Mouse (Mus musculus) layer of hippocampus, adult 2 months (tissue): Measurements from ENCODE around the gene Setd3. TPM values are rescaled to one million over a fixed set of nuclear protein-coding genes. Genes with fewer than 3 reads are reported as not detected.
A peak's percentile ranks its signal among the peaks of the same experiment; 100 is the strongest.

ENCODE experiments used
- DNase-seq, 2 experiments: peaks; one replicate each; pipeline ENCODE4 v3.0.0; 2022; ENCODE audit warnings: low spot score in 2 of 2
- H3K27ac ChIP-seq: fragments of 200-600 bp; 2 replicates; pipeline ENCODE4 v1.8.1; 2022
- H3K4me3 ChIP-seq: fragments of 200-600 bp; 2 replicates; pipeline ENCODE4 v1.8.1; 2022; ENCODE audit warnings: mild to moderate bottlenecking
- CTCF ChIP-seq: fragments of 200-600 bp; conservative IDR thresholded peaks from 2 replicates; pipeline ENCODE4 v1.8.1; 2022; ENCODE audit warnings: antibody characterized with exemption, mild to moderate bottlenecking, moderate library complexity
- total RNA-seq, 2 experiments: library from RNA; stranded (reverse); gene quantifications; 2 replicates each; pipeline ENCODE4 v1.2.3; 2021

The Setd3 gene
- total RNA-seq, 2 experiments from 2014 or later, result 148 to 154 TPM

DNA sequence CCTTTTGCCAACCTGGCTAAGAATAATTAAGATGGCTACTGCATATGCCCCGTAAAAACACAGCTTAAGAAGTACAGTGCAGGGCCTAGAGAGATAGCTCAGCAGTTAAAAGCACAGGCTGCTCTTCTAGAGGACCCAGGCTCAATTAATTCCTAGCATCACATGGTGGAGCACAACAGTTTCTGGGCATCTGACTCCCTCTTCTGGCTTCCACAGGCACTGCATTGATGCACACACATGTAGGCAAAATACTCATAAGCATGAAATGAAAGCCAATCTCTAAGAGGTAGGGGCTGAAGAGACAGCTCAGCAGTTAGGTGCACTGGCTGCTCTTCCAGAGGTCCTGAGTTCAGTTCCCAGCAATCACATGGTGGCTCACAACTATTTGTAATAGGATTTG is 17.1 kb downstream of the Setd3 start:
- Histone ChIP-seq H3K4me3 (no peak overlapping the region), H3K27ac (no peak overlapping the region)
- peak; percentile 79 for TF ChIP-seq CTCF
- peak in 1 of 2 experiments; percentile 37 for DNase-seq

DNA sequence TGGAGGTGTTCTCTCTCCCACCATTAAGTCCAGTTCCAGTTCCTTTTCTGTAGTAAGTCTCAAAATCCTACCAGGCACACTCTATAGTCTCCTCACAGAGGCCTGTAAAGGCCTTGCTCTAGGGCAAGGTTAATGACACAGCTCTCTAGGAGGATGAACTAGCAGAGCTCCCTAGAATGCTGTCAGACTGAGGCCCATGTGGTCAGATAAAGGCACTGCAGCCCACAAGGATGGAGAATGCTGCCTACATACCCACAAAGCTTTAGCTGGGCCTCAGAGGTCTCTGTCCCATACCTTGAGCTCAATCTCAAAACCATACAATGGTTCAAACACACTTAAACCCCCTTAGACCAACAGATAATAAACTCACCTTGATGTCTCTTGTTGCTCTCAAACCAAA is 19.3 kb downstream of the Setd3 start:
- Histone ChIP-seq H3K27ac (no peak overlapping the region), H3K4me3 (no peak overlapping the region)
- peak; percentile 50 for TF ChIP-seq CTCF
- DNase-seq, result no peak

DNA sequence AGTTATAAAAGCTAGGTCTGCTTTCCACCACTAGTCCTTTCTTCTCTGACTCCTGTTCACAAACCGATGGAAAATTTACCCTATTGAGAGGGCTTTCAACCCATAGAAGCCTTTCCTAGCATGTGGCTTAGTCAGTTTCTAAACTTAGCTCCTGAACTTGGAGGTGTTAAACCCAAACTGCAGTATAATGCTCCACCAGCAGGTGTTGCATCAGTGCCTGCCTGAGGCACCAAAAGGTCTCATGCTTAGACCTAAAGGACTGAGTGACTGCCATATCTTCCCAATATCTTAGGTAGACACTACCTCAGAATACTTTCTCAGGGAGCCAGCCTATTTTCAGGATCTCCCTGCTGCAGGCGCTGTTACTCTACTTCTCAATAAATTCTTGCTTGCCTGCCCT is 26.4 kb downstream of the Setd3 start:
- no peak for DNase-seq
- peak; percentile 57 for TF ChIP-seq CTCF
- Histone ChIP-seq H3K27ac (no peak overlapping the region), H3K4me3 (no peak overlapping the region)

DNA sequence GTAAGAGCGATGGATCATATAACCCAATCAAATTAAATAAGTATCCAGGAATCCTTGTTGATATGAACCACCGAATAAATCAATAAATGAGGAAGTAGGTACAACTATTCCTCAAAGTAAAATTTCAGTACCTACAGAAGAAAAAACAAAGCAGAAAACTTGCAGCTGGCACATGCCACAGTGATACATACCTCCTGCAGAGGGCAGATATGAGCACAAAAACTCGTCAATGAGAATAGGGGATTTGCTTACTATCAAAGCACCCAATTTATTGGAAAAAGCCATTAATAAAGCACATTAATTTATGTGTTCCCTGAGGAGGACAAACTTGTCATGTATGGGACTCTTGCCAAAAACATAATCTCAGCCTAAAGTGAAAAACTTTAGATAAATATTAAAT is 29.4 kb downstream of the Setd3 start:
- peak; percentile 82 for TF ChIP-seq CTCF
- H3K4me3 ChIP-seq, result no peak overlapping the region
- no peak for DNase-seq
- no peak overlapping the region for H3K27ac ChIP-seq

DNA sequence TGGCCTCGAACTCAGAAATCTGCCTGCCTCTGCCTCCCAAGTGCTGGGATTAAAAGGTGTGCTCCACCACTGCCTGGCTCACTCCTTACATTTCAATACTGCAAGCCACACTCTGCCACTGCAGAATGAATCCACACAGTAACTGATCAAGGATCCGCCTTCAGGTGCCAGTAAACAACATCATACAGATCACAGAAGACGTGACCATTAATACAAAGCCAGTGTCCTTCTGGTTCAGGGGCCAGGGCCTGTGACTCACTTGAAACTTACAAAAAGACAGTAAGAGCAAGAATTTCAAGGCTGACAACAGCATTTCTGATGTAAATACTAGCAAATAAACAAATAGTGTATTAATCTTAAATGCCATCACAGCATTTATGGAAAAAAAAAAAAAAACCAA is 33.9 kb downstream of the Setd3 start:
- DNase-seq, result no peak
- Histone ChIP-seq H3K27ac (no peak overlapping the region), H3K4me3 (no peak overlapping the region)
- TF ChIP-seq CTCF, result no peak

DNA sequence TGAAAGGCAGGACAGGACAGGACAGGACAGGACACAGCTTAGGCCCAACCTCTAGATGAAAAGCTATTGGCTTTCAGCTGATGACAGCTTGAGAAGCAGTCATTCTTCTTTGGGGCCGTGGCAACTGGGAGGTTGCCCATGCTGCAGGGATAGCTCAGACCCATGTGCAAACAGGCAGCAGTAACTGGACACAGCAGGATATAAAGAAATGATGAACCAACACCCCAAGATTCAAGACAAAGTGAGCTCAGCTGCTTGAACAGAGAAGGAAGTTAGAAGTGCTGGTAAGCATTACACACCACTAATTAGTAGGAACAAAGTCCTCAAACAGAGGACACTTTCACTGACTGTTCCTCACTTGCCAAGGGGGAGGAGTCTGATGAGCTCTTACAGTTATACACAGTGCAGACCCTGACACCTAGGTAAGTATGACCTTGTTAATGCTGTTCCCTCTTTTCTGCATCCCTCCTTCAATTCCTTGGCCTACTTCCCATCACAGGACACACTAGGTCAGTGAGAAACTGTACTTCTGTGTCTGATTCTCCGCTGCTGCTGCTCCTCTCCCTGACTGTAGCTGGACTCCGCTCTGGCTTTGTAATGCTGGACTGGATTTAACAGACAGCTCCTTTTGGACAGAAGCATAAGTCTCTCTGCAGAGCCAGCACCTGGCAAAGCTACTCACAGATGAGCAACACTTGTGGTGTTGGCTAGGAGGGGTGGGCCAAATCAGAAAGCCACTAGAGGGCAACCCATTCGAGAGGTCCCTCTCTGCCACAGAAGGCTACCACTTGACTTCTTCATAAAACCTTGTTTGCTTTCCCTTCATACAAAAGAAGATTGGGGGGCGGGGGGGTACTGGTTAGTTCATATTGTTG is 35.3 kb downstream of the Setd3 start:
- no peak overlapping the region for H3K4me3 ChIP-seq
- no peak for DNase-seq
- no peak overlapping the region for H3K27ac ChIP-seq
- TF ChIP-seq CTCF, result no peak; the same call in 1 of the 2 replicates

DNA sequence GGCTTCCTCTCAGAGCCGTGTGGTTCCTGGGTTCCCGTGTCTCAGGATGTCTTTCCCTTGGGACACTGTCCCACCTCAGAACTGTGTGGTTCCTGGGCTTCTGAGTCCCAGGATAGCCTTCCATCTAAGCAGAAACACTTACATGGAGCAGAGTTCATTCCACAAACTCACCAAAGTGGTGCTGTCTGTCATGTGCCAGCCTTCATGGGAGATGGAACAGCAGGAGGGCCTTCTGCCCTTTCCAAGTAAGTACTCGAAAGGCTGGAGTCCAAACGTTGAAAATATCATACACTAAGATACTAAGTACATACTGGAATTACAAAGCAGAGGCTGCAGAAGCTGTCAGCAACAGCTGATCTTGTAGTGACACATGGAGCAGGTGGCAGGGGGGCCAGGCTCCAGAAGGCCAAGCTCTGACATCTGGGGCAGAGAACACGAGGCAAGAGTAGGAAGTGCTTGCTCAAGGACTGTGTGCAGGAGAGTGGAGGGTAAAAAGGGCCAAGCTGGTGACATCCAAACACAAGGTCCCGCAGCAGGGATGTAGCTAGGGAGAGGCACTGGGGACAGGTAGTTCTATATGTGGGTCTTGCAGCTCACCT is 43.4 kb downstream of the Setd3 start:
- no peak overlapping the region for H3K4me3 ChIP-seq
- H3K27ac ChIP-seq, result peak overlapping the region; percentile 51
- no peak for DNase-seq
- TF ChIP-seq CTCF, result no peak

DNA sequence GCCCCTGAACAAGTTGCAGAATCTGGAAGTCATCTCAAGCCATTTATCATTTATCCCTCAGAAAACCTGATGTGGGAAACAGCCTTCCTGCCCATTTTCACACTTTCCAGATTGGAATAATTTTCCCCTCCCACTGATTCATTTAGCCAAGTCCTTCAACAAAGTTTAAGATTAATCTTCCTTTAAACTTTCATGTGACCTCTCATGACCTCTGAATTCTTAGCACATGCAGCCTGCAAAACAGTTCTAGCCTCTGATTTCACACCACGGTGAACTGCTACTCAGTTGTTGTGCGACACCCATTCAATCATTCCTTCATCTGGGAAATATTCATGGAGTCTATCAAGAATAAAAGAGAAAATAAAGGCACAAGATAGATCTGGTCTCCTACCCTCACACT is 45.9 kb downstream of the Setd3 start:
- DNase-seq, result no peak
- no peak for TF ChIP-seq CTCF
- no peak overlapping the region for H3K4me3 ChIP-seq
- peak overlapping the region; percentile 81 for H3K27ac ChIP-seq

DNA sequence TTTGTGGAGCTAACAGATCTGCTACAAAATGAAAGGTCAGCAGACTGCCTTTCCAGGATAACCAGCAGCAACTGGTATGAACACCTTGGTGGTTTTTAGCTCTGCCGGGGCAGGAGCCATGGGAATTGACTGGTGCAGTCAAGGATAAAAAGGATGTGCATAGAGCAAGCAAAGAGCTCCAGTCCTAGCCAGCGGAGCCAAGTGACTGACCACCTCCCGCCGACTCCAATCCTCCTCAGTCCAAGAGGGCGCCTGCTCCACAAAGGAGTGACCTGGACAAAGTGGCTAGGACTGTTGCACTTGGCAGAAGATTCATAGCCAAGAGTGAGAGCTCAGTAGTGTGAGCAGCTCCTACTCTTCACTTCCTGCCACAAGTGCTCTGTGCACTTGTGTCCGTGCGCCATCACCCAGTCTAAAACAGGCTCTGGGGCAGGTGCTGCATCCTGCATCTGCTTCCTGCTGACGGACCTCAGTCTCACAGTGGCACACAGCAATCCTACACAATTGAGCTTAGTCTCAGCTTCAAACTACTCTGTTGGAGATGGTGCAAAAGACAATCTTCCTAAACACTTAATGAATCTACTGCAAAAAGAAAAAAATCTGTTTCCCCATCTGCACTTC is 46.6 kb downstream of the Setd3 start:
- Histone ChIP-seq H3K4me3 (no peak overlapping the region), H3K27ac (peak overlapping the region; percentile 81)
- no peak for DNase-seq
- TF ChIP-seq CTCF, result no peak

DNA sequence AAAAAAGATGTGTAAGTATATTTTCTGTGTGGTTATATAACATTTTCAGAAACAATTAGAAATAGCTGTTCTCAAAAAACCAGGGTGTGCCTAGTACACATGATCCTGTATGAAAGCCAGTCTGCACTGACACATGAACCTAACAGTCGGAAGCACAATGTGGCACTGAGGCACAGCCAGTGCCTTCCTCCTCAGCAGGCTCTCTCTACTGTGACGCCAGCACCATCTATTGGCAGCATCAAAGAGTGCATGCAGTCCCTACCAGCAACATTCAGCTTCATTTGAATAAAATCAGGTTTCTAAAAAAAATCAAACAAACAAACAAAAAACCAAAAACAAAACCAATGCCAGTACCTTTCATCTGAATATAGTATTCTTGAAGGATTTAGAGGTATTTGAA is 57.8 kb downstream of the Setd3 start:
- Histone ChIP-seq H3K4me3 (no peak overlapping the region), H3K27ac (peak overlapping the region; percentile 85)
- peak; percentile 98 for TF ChIP-seq CTCF
- DNase-seq, result peak; percentile 84 to 89

DNA sequence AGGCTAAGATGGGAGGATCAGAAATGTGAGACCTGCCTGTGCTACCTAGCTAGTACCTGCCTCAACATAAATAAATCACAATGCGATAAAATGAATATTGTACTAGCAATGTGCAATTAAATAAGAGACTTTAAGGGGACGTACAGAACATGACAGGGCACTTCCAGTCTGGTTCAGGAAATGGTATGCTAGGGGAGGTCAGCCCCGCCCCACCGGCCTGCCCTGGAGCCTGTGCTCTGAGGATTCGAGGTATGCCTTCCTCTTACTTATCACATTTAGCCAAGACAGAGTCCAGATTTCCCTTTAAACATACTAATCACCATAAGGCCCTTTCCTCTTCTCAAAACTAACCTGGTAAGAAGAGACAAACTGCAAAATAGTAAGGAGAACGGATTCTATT is 58.7 kb downstream of the Setd3 start:
- H3K27ac ChIP-seq, result peak overlapping the region; percentile 85
- no peak for TF ChIP-seq CTCF
- H3K4me3 ChIP-seq, result no peak overlapping the region
- DNase-seq, result no peak

DNA sequence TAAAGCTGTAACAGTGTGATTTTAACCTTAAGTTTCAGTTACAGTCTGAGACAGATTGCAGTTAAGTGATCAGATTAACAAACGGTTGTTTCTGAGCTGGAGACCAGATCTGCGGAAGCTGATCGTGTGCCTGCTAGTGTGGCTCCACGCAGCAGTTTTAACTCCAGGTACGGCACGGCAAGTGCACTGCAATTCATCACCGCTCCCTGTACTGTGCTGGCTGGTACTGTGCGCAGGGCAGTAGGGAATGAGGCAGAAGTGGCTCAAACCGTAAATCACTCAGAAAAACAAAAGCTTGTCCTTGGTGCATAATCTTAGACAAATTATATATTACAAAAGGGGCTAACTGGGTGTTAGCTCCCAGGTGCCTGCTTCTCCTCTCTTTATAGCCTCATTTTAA is 59.2 kb downstream of the Setd3 start:
- peak overlapping the region; percentile 85 for H3K27ac ChIP-seq
- TF ChIP-seq CTCF, result no peak
- DNase-seq, result no peak

DNA sequence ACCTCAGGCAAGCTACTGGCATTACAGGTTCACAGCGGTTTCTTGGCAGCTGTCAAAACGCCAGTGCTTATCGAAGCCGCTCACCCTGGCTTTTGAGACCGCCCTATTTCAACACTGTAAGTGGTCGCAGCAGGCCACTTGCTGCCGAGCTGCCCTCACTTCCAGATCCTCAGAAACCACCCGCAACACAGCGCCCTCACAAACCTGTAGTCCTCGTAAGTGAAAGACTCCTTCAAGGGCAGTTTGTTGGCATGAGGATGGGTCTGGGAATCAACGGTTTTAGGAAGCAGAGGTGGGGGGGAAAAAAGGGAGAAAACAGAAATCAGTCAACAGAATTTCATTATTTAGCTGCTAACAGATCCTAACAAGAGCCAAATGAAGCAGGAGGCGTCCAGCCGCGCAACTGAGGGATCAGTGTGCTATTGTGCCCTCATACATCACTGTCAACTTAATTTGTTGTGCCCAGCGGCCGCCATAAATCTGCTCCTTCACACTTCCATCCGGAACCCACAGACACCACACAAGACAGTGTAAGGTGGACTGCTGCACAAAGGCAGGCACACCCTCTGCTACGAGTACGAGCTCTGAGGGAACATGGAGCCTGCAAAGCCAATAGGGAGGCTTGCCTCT is 60.1 kb downstream of the Setd3 start:
- peak overlapping the region; percentile 14; the same call in 1 of the 2 replicates for H3K4me3 ChIP-seq
- DNase-seq, result no peak
- peak overlapping the region; percentile 85 for H3K27ac ChIP-seq
- TF ChIP-seq CTCF, result peak; percentile 14; the same call in 1 of the 2 replicates

More for the DNA sequence above, 59.2 kb downstream of the Setd3 start:
- H3K4me3 ChIP-seq, result no peak overlapping the region
